Mouse (Mus musculus) layer of hippocampus, postnatal 25 days (tissue): Measurements from ENCODE around the gene Trmt2b. TPM values are rescaled to one million over a fixed set of nuclear protein-coding genes. Genes with fewer than 3 reads are reported as not detected.
"Not testable (repeated sequence)": the region's sequence is repeated elsewhere in the genome, so short reads cannot be mapped to it uniquely, and the experiment has no call there.

Experiments
- DNase-seq, 2 experiments: peaks; one replicate each; pipeline ENCODE4 v3.0.0; 2022; ENCODE audit warnings: mixed read lengths in 2 of 2, low spot score in 1 of 2; ENCODE audit errors: extremely low spot score in 1 of 2
- total RNA-seq, 2 experiments: library from RNA; stranded (reverse); gene quantifications; 2 replicates each; pipeline ENCODE4 v1.2.3; 2021

Trmt2b gene
- total RNA-seq, 2 experiments from 2014 or later, result 6.0 to 7.7 TPM

DNA sequence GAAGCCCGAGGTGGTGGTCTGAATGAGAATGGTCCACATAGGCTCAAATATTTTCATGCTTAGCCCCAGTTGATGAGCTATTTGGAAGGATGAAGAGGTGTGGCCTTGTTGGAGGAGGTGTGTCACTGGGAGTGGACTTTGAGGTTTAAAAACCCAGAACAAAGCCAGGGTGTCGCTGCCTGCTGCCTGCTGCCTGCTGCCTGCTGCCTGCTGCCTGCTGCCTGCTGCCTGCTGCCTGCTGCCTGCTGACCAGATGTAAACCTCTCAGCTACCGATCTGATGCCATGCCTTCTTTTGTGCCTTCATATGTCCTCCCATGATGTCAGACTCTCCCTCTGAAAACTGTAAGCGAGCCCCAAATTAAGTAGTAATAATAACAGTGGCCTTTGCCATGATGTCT, 54.9 kb downstream of the Trmt2b start, which contains the start of gene Nox1:
Gene Nox1 (minus strand): TSS at position 101 of the 400 bp plus-strand sequence.
- DNase-seq, result no peak

DNA sequence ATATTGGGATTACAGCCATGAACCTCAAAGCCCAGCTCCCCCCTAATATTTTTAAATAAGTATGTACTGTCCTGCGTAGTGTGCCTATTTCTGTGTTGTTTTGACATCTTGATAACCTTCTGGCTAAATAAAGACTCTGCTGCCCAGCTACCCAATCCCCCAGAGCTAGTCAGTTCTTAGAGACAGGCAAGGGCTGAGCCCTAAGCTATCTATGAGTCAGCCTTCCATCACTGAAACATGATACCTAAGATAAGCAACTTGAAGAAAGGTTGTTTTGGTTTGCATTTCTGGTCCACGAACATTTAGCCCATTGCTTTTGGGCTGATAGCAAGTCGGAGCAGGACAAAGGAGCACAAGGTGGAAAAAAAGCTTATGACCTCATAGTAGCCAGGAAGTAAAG, 56.2 kb downstream of the Trmt2b start:
- no peak for DNase-seq

DNA sequence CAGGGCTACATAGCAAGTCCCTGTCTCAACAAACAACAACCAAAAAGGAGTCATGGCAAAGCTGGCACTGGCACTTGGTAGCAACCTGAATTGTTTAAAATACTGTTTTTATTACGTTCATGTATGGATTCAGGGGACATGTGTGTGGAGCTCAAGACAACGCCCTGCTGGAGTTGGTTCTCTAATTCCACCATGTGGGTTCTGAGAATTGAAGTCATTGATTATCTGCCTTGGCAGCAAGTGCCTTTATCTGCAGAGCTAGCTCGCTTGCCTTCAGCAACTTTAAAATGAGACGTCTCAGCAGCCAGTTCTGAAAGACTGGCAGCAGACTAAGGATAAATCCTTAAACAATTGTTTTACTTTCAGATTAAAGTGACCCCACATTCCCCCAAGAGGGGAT, 58.6 kb downstream of the Trmt2b start:
- no peak for DNase-seq

DNA sequence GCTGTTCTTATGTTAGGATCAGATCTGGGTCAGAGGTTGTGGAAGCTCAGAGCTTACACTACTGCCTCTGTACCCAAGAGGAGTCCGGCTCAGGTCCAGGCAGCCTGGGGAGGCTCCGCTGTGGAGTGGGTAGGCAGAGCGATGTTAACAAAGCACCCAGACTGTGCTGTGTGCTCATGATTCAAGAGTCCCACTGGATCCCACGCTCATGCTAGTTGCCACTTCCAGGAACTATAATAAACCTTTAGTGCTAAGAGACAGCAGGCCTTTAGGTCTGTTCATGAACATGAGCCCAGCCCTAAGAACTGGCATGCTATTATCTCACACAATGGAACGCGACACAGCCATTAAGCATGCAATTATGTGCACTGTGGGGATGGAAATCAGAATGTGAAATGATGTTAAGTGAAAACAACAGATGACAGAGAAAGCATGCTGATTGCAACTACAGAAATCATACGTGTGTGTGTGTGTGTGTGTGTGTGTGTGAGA, 65.6 kb downstream of the Trmt2b start:
- no peak for DNase-seq

- DNase-seq, result no peak
These were observed 68.3 kb downstream of the Trmt2b start for GRCm38 (mm10) chrX:134208491-134208890.

DNA sequence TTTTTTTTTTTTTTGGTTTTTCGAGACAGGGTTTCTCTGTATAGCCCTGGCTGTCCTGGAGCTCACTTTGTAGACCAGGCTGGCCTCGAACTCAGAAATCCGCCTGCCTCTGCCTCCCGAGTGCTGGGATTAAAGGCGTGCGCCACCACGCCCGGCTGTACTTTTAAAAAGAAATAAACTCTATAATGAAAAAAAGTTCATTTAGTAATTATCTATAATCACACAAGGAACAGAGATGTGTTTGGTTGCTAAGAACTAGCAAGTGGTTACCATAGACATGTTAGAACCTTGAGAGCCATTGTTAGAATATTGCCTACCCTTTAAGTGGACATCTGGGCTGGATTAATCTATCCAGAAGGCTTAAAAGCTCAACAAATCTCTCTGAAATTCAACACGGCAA, 89.6 kb downstream of the Trmt2b start, which contains the start of gene Arl13a:
Gene Arl13a (plus strand): TSS at position 301 of the 400 bp plus-strand sequence.
- DNase-seq, result not testable (repeated sequence)

GRCm38 (mm10) chrX:134174699-134175098, 102.1 kb downstream of the Trmt2b start:
- no peak for DNase-seq

Other genes with a start within 250 kb of the Trmt2b start
- gene Cstf2, start 217.8 kb downstream of the Trmt2b start, total RNA-seq, result 100 to 1,000 TPM in 1 of 2 experiments, 10 to 100 TPM in 1; 89.4 to 103 TPM
- gene Xkrx, start 114.9 kb downstream of the Trmt2b start, total RNA-seq, result under 1 TPM; 0.52 to 0.71 TPM
- not detected for gene Arl13a, start 89.5 kb downstream of the Trmt2b start, total RNA-seq
- not detected for gene Nox1, start 55.0 kb downstream of the Trmt2b start, total RNA-seq
- 10 to 100 TPM; 51.9 to 55.5 TPM for gene Tmem35a, start 18.2 kb upstream of the Trmt2b start, total RNA-seq
- gene Cenpi, start 31.1 kb upstream of the Trmt2b start, total RNA-seq, result under 1 TPM; 0.28 to 0.79 TPM
- 10 to 100 TPM; 39.3 to 48.3 TPM for gene Drp2, start 127.6 kb upstream of the Trmt2b start, total RNA-seq
- under 1 TPM in 1 of 2 experiments, not detected in 1; 0.54 TPM for gene Taf7l, start 199.5 kb upstream of the Trmt2b start, total RNA-seq